Mouse (Mus musculus): ENCODE measurements around the gene Gas1. TPM values are rescaled to one million over a fixed set of nuclear protein-coding genes. Genes with fewer than 3 reads are reported as not detected.
A peak's percentile ranks its signal among the peaks of the same experiment; 100 is the strongest.

Gene Gas1
- total RNA-seq, 2 experiments from 2014 or later: 11.2 to 18.6 TPM

GRCm38 (mm10) chr13:60129541-60129940 is 47.6 kb downstream of the Gas1 start:
- Histone ChIP-seq H3K4me3 (no peak overlapping the region), H3K27ac (no peak overlapping the region)
- no peak for DNase-seq
- intact Hi-C loops (cut with DNase I): no loop called here
- TF ChIP-seq CTCF (IDR thresholded peaks at IDR 0.05): no peak

- intact Hi-C loops (cut with DNase I): no loop called here
- Histone ChIP-seq H3K27ac (no peak overlapping the region), H3K4me3 (no peak overlapping the region)
- TF ChIP-seq CTCF (IDR thresholded peaks at IDR 0.05): no peak
- no peak for DNase-seq
Measured at GRCm38 (mm10) chr13:60126338-60126737, 50.8 kb downstream of the Gas1 start.

GRCm38 (mm10) chr13:60125501-60126305 is 51.5 kb downstream of the Gas1 start:
- Histone ChIP-seq H3K4me3 (no peak overlapping the region), H3K27ac (no peak overlapping the region)
- no peak for DNase-seq
- intact Hi-C loops (cut with DNase I): no loop called here
- no peak for TF ChIP-seq CTCF (IDR thresholded peaks at IDR 0.05)

GRCm38 (mm10) chr13:60125020-60125419 is 52.1 kb downstream of the Gas1 start:
- no peak for TF ChIP-seq CTCF (IDR thresholded peaks at IDR 0.05)
- intact Hi-C loops (cut with DNase I): no loop called here
- H3K27ac ChIP-seq: peak overlapping the region; percentile 16; the same call in 1 of the 2 replicates

GRCm38 (mm10) chr13:60124456-60124855 is 52.7 kb downstream of the Gas1 start:
- no peak overlapping the region for H3K4me3 ChIP-seq
- no peak overlapping the region for H3K27ac ChIP-seq
- no peak for DNase-seq
- TF ChIP-seq CTCF (IDR thresholded peaks at IDR 0.05): no peak
- intact Hi-C loops (cut with DNase I): no loop called here

More at GRCm38 (mm10) chr13:60125020-60125419, 52.1 kb downstream of the Gas1 start:
- no peak for DNase-seq
- H3K4me3 ChIP-seq: no peak overlapping the region
